Mouse (Mus musculus): ENCODE data around the gene Thumpd3.
A peak's percentile ranks its signal among the peaks of the same experiment; 100 is the strongest.

The Thumpd3 gene

DNA sequence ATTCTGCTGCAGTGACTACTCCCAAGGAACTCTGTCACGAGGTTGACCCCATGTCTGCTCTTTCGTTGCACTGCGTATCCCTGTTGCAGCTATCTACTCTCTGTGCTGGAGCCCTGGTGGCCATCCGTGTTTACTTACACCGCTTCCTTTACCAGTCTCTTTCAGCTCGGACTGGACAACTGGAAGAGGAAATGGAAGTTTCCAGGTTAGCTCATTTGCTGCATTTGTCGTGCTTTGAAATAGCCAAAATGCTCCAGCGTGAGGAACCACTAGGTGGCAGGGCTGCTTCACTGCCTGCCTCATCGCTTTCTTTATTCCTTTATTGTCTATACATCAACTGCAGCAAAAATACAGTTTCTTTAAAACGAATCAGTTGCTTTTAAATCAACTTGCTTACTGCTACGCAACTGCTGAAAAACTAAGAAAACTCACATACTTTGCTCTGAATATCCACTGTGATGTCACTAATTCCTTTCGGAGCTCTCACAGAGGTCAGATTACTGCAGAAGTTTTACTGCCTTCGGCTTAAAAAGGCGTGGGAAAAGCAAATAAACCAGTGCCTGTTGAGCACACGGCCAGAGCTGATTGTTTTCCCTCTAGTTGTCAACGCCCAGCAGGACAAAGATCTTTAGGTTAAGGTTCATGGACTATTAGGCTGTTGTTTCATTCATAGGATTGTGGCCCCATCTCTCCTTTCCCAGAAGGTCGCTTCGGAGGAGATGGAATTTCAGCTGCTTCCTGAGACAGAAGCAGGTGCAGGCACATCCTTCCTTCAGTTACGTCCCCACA lies 7.9 kb upstream of the Thumpd3 start:
- DNase-seq, result peak; percentile 68 to 83

- DNase-seq, result no peak
Measured at GRCm38 (mm10) chr6:113038735-113039058, 7.3 kb upstream of the Thumpd3 start.

DNA sequence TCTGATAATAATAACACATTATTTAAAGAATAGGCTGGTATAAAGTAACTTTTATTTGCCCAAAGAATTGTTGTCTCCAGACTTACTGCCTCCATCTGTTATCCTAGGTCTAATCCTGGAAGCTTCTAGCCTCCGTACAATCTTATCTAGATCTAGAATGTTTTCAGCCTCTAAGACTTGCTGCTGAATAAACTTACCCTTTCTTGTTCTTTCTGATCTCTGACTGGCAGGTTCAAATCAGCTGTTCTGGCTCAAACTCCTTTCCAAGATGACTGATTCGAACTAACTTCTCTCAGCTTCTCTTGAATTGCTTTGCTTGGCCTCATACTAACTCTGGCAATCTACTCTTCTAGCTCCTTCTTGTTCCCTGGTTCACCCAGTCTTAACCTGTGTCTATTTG lies 5.7 kb upstream of the Thumpd3 start:
- DNase-seq, result no peak

- DNase-seq, result no peak
Measured at GRCm38 (mm10) chr6:113041215-113041990, 4.6 kb upstream of the Thumpd3 start.

GRCm38 (mm10) chr6:113045575-113045974 lies 450 bp upstream of the Thumpd3 start:
- DNase-seq, result no peak

- no peak for DNase-seq
Measured at GRCm38 (mm10) chr6:113047016-113047746, 1.2 kb downstream of the Thumpd3 start.

DNA sequence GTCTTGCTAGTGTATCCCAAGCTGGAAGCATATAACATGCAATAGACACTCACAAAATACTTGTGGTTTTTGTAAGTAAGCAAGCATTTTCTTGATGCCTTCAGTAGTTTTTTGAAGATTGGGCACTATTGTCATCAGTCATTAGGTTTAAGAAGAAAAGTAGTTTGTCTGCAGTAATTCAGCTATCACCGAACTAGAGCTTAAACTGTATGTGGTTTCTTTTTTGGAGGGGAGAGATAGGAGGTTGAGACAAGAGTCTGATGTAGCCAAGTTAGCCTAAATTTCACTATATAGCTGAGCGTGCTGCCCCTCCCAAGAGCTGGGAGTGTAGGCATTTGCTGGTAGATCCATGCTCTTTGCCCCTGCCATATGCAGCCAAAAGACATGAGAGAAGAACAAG lies 2.3 kb downstream of the Thumpd3 start:
- no peak for DNase-seq

DNA sequence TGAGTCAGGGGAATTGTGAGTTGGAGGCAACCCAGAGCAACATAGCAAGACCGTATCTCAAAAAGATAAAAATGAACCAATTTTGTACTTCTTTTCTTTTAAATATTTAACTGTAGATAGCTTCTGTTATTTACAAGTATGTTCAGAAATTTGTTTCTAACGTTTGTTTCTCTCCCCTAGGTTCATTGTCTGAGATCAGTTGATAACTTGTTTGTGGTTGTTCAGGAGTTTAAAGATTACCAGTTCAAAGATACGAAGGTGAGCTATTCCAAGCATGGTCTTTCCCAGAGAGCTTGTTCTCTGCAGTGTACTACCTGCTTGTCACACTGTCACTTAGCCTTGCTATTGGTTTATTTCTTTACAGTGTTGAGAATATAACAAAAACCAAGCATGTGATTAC lies 3.1 kb downstream of the Thumpd3 start:
- no peak for DNase-seq

DNA sequence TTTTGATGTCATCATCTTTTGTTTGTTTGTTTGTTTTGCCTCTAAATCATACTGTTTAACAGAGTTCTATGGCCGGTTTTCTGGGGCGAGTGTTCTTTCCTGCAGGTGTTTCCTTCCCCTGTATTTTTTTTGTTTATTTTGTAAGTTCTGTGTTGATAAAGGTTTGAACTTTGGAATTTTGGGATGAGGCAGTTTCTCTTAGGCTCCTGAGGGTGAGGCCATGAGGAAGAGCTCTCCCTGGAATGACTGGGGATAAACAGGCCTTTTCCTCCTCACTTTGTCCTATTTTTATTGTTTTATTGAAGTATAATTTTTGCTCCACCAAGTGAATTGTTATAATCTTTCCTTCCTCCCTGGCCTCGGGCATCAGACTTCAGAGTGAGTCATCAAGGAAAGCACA lies 6.9 kb downstream of the Thumpd3 start:
- no peak for DNase-seq

- no peak for DNase-seq
Measured at GRCm38 (mm10) chr6:113054552-113055107, 8.6 kb downstream of the Thumpd3 start.

DNA sequence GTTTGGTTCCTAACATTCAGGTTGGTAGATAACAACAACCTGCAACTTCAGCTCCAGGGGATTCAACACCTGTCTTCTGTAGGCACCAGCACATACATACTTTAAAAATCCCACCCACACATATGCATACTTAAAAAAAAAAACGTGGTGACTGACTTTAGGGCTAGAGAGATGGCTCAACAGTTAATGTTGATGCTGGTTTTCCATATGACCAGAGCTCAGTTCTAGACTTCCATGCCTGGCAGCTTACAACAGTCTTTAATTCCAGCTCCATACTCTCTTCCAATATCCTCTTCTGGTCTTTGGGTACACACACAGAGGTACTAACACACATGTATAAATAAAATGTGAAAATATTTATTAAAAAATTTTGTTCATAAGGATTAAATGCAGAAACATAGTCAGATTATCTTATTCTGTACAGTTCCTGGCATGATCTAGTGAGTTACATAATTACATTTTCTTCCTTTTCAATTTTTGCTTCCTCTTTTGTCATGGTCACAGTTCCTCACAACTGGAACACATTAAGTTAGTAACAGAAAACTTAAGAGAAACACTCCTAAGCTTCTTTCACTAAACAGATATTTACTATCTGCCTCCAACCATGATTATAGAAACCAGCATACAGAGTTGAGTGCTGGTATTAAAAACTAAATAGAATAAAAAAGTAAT lies 15.0 kb downstream of the Thumpd3 start:
- no peak for DNase-seq

- peak; percentile 27 to 41 for DNase-seq
Measured at GRCm38 (mm10) chr6:113062253-113062652, 16.2 kb downstream of the Thumpd3 start.

DNA sequence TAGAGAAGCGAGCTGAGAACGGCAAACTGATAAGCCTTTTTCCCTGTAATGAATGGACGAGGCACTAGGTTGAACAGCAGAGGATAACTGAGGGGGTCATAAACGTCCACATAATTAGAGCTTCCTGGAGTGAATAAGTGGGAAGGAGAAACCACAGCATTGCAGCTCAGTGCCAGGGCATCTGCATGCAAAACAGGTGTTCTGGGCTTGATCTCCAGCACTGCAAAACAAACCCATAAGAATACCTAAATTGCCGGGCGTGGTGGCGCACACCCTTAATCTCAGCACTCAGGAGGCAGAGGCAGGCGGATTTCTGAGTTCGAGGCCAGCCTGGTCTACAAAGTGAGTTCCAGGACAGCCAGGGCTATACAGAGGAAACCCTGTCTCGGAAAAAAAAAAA lies 17.3 kb downstream of the Thumpd3 start:
- DNase-seq, result no peak

- no peak for DNase-seq
Measured at GRCm38 (mm10) chr6:113065186-113065585, 19.2 kb downstream of the Thumpd3 start.

GRCm38 (mm10) chr6:113069154-113069553 lies 23.1 kb downstream of the Thumpd3 start:
- no peak for DNase-seq

- DNase-seq, result no peak
Measured at GRCm38 (mm10) chr6:113075261-113075660, 29.2 kb downstream of the Thumpd3 start.

DNA sequence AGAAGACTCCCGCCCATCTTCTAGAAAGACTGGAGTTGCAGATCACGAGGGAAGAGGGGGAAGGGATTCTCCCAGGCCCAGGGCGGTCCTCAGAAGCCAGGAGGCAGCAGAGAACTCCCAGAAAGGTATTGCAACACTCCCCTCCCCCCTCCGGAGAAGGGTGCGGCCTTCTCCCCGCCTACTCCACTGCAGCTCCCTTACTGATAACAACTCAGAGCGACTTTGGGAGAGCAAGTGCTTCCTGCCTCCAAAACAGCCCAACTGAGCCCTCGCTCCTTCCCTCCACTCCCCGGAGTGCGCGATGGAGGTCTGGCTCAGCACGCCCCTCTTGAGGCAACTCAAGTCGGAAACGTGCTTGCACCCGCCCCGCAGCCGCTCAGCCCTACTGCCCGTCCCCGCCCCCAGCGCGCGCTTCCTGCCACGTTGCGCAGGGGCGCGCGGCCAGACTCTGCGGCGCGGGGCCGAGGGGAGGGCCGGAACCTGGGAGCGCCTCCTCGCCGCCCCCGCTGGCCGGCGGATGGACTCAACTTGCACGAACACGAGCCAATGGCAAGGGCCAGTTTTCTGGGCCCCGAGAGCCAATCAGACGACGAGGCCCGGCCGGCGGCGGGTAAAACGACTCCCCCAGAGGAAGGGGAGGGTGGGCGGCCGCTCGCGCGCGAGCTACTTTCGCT lies 30.1 kb downstream of the Thumpd3 start:
- peak; percentile 97 to 99 for DNase-seq

DNA sequence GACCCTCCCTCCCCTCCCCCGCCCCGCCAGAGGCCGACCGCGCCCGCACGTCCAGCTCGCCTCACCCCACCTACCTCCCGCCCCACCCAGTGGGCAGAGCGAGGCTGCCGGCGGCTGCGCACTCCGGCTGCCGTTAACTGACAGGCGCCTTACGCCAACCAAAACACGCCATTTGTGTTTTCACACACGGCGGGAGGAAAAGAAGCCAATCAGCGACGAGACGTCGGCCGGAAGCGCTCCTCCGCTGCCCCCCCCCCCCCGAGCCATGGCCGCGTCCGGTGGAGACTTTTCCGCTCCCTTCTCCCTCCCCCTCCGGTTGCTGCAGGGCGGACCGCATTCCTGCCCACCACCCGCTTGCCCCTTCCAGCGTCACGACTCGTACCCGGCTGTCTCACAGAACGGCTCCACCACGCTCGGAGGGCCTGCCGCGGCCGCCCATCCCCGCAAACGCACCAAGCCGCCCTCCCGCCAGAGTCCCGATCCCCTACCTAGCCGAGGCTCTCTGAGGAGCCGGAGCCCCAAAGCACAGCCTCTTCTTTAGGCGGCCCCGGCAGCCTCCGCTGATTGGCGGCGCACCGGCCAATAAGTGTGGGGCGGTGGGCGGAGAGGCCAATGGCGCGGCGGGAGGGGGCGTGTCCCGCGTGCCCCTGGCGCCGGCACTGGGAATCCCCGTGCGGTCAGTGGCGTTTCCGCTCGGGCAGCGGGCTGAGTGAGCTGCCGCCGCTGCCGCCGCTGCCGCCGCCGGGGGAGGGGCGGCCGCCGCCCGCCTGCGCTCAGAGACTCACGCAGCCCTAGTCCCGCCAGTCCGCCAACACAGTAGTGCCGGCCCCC lies 30.9 kb downstream of the Thumpd3 start, which contains the start of gene Setd5:
Gene Setd5, plus strand, starts transcription at position 680 of the 831 bp plus-strand sequence.
- peak; percentile 99 for DNase-seq

DNA sequence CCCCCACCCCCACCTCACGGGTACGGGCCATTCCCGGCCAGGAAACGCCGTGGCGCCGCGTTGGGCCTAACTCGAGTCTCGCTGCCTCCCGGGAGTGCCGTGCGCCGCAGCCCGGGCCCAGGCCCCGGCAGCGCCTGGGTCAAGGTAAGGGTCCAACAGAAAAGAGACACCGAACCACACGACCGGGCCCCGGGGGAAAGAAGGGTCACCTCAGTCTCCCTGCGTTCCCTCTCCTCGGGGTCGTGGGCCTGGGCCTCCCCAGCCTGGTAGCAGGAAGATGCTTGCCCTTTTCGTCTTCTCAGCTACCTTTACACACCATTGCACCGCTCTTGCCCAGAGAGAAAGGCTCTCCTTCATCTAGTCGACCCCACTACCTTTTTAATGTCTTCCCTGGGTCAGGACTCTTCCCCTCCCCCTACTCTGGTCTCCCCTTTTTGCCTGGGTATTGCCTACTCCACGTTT lies 31.6 kb downstream of the Thumpd3 start:
- no peak for DNase-seq

DNA sequence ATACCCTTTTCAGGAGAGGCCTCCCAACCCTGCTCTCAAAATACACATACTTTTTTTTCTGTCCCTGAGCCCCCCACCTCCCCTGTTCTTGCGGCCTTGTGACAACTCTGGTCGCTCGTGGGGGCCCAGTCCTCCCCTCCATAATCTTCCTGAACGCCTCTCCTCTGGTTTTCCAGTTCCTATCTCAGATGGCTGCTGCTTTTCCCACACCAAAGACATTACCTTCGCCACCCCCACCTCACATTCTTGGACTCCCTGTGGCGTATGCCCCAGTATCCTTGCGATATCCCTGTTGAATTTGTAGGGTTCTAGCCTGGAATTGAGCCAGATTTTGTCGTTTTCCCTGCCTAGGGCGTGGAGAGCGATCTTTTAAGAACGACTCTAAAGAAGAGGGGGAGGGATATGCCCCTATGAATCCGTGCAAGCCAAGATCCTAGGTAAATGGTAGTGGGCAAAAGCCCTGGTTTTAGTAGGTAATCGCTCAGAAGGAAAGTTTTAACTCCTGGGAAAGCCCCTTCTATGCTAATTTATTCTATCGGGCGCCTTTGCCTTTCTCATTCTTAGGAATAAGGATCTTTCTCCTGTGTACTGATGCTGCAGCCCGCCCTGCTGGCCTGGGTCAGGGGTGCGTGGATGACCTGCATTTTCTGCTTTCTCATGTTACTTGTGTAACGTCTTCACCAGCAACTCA lies 32.2 kb downstream of the Thumpd3 start:
- peak; percentile 39 to 48 for DNase-seq

Data from lung, postnatal 4 days (tissue).